Mouse (Mus musculus) lung, adult 18-20 months (tissue): ENCODE results near the gene Padi6.

Experiments
- DNase-seq, 2 experiments: peaks; one replicate each; pipeline ENCODE4 v3.0.0; 2022; ENCODE audit warnings: mixed read lengths in 2 of 2

Gene Padi6

DNA sequence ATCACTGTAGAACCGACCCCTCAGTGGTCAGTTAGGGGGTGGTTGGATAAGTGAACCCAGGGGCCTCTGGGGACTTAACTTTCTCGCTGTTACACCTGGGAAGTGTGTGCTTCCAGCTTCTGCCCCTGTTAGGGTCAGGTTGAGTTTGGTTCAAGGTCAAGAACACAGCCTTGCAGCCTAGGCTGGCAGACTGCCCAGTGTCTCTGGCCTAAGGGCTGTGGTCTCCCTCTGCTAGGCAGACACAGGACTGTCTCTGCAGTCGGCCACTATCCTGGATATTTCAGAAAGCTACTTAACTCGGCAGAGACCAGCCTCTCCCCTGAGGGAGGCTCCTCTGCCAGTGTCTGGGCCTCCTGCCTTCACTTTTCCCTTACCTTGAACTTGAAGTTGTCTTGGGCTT is 38.3 kb downstream of the Padi6 start:
- no peak for DNase-seq

DNA sequence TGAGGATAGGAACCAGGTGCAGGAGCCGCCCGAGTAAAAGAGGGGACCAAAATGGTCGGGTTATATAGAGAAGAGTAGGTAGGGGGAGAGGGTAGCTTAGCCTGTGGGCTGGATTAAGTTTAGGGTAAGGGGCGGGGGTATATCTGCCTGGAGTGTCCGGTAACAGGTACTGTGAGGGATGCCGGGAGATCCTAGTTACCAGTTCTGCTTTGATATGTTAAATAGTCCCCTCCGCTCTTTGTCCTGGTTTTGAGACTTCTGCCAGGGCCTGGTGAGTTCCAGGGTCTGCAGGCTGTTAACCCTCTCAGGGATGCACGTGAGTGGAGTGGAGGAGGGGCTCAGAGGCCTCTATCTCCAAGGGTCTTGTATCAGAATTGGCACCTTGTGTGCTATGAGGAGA is 38.8 kb downstream of the Padi6 start:
- no peak for DNase-seq

DNA sequence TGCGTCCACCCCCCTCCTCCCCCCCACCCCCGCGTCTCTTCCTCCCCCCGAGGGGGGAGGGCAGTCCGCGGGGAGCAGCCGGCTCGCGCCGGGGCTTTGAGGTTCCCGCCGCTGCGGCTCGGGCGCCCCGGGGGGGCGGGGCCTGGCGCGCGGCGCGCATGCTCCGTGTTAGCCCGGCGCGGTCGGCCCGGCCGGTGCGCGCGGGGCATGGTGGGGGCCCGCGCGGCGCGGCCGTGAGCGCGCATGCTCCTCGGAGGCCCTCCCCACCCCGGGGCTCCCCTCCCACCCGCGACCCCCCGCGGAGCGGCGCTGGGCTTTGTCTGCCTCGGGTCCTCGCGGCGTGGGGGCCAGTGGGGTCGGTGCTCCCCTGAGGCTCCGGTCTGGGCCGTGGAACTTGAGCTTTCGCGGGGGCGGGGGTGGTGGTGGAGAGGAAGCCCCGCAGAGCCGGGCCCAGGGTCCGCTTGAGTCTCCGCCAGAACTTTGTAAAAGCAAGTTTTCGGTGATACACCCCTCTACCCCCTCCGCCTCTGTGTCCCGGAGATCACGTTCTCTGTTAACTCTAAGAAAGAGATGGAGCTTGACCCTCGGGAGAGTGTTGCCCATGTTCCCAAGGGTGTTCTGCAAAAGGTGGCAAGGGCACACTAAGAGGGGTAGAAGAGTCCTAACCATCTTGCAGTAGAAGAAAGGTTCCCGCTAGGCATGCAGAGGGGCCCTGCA is 39.7 kb downstream of the Padi6 start:
- peak; percentile 82 to 87 for DNase-seq

DNA sequence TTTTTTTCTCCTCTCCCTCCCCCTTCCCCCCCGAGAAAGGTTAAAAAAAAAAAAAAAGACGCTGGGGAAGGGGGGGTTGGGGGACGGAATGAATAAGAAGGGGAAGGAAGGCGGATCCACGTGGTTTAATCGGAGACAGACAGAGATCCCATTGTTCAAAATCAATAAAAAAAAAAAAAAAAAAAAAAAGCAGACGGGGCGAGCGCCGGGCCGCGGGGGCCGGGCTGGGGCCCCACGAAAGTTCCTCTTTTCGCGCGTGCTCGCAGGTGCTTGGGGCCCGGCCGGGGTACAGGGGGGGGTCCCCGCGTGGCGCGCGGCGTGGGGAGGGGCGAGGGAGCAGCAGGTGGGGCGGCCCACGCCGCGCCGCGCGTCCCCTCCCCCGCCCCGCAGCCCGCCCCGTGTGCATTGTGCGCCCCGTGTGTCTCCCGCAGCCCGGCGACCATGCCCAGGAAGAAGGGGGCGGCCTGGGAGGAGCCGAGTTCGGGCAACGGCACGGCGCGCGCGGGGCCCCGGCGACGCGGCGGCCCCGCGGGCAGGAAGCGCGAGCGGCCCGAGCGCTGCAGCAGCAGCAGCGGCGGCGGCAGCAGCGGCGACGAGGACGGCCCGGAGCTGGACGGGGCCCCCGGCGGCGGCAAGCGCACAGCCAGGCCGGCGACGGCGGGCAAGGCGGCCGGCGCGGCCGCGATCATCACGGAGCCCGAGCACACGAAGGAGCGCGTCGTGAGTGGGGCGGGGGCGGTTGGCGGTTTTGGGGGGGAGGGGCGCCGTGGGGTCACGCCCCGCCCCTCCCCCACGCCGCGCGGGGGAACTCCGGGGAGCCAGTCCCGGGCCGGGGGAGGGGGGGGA is 40.5 kb downstream of the Padi6 start:
- DNase-seq, result peak in 1 of 2 experiments; percentile 33

DNA sequence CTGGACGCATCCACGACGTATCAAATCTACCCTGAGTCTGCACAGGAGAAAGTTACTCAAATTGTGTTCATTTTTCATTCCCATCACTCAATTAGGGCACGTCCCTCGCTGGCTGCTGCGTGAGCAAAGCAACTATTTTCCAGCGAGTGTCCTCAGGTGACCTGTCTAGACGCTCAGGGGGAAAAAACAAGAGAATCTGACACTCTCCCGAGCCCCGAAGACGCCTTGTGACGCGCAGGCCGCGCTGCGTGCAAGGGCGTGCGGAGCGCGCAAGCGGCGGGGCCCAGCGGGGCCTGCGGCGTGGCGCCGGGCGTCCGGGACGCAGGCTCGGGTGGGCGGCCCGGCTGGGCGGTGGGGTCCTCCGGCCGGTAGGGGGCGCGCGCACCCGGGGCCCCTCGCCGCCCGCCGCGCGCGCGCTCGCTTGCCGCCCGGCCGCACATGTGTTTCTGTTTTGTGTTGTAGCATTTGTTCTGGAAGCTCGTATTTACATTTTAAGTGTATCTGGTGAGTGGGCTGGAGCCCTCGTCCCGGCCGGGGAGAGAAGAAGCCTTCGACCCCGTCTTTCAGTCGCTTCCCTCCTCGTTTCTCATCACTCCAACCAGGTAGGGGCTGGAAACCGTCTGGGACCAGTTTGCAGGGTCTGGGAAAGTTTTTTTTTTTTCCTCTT is 41.3 kb downstream of the Padi6 start:
- DNase-seq, result peak; percentile 71 to 72

DNA sequence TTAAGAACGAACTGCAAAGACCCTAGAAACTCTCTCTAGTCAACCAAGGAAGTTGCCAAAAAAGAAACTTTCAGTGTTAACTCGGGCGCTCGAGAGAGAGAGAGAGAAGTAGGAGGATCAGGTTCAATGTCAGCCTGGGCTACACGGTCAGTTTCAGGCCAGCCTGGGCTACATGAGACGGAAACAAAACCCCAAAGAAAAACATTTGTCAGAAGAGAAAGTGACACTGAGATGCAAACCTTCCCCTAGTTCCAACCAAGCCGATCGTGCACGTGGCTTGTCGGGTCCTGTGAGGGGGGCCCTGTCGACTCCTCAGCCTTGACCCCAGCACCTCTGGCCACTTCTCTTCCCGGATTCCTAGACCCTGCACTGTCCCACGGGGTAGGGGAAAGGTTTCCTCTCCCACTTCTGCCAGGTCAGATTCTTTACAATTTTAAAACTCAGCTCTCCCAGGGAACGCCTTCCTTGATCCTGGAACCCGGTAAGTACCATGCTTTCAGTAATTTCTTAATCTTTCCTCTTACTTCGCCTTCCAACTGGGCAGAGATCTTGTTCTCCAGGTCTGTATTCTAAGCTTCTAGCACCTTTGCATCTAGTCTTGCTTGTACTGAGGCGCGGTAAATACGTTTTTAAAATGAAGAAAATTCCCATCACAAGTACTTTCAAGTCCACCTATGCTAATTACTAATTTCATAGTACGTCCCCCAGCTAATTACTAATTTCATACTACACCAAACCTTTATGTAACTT is 42.0 kb downstream of the Padi6 start, which contains the start of gene Rcc2:
Gene Rcc2 (plus strand): TSS at position 273 of the 750 bp plus-strand sequence.
- no peak for DNase-seq

DNA sequence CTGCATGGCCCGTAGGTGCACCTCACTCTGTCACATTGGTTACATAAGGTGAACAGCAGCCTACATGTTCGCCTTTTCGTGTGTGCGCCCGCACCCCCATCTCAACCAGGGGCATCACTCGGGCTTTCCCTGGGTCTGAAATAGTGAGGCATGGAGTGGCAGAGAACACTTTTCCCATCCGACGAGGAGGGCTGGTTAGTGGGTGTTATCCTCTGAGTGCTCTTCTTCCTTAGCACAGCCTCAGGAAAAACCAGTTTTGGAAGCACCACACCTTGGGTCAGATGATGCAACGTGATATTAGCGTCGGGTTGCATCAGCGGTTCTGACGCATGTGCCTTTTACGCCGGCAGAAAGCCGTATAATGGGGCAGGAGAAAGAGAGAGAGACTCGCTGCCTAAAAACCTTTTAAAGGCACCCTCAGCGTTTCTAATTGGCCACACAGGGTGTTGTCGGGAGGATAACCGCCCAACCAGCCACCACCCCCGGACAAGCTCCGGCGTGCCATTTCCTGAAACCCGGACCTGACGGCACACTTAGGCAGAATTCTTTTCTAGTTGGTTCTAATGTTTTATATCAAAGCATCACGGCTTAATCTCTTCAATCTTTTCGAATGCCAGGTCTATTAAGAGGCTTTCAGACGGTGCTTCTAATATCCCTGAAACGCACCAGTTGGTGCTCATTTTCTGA is 42.9 kb downstream of the Padi6 start:
- DNase-seq, result peak; percentile 85 to 90

DNA sequence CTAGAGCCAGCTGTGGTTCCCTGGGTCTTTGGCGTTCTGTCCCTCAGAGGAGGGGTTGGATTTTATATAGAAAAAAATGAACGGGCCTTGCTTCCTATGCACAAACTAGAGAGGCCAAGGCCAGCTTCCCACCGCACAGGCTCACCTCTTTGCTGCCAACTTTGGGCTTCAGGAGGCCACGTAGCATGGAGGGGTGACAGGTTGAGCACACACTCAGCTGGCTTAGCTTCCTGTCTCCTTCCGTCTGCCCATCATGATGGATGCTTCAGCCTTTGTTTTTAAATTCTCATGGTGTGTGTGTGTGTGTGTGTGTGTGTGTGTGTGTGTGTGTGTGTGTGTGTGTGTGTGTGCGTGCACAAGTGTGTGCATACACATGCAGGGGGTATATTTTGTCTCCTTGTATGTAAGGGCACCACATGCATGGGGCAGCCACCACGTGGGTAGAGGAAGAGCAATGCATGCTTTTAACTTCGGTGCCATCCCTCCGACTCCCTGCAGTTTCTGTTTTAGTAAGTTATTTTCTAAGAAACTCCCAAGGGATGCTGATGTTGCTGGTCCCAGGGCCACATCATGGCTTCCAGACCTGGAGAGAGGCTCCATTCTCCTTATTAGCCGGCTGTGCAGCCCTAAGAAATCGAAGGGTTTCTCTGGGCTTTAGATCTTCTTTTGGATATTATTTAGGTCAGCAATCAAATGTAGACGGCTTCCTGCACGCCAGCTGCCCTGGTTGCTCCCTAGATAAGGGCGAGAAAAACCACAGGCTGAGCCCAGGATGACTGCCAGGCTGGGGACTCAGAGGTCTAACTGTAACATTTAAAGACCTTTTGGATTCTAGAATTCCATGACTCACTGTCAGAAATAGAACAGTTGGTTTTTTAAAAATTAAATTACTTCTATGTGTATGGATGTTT is 46.5 kb downstream of the Padi6 start:
- DNase-seq, result no peak

DNA sequence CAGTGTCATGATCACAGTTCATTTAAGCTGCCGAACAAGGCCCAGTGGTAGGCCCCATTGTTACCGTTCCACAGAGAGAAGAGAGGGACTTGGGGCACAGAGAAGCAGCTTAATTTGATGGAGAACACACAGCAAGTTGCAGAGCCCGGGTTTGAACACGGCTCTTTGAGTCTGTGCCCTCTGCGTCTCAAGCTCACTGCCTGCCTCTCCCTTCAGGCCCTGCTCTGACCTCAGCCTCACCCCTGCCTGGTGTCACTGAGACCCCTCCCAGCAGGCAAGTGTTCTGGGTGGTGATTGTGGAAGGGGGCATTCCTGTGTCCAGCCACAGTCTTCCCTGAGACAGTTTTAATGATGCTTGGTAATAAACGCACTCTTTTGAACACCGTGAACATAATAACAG is 47.3 kb downstream of the Padi6 start:
- no peak for DNase-seq

DNA sequence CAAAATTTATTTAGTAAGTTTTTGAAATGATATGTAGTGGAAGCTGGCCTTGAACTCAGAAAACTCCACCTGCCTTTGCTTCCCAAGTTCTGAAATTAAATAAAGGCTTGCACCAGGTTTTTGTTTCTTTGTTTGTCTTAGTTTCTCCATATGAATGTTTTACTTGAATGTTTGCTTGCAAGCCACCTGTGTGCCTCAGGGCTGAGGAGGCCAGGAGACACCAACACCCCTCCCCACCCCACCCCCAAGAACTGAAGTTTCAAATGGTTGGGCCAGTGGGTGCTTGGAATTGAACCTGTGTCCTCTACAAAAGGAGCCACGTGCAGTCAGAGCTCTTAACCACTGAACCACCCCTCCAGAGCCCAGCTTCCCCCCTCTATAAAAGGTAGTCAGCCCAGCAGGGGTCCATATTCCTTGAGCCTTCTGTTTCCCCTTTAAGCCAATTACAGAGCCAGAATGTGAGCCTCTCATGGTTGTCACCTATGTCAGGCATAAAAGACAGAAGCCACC is 47.8 kb downstream of the Padi6 start:
- DNase-seq, result no peak

DNA sequence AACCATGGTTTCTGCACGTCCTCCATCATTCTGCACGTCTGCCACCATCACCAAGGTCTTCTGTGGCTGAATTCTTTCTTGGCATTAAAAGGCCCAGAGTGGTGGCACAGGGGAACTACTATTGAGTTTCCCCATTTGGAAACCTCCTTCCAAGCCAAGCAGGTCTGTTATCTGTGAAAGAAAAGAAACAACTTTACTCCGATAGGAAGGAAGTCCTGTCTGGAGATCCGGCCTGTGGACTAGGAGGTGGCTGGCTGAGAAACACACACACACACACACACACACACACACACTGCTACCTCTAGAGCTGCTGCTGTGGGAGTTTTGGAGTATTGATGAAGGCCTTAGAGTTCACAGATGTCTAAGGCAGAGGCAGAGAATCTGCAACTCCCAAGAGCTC is 48.9 kb downstream of the Padi6 start:
- DNase-seq, result no peak

DNA sequence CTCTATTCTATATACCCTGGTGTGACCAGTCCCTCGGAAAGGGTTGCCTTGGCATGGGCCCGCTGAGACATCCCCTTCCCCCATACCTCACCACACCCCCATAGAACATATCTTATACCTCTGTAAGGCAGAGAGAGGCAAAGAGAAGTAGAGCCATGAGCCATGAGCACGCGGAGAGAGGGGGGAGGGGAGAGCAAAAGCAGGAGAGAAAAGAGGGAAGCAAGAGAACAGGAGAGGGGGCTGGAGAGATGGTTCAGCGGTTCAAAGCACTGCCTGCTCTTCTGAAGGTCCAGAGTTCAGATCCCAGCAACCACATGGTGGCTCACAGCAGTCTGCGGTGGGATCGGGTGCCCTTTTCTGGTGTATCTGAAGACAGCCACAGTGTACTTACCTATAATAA is 51.0 kb downstream of the Padi6 start:
- DNase-seq, result no peak

DNA sequence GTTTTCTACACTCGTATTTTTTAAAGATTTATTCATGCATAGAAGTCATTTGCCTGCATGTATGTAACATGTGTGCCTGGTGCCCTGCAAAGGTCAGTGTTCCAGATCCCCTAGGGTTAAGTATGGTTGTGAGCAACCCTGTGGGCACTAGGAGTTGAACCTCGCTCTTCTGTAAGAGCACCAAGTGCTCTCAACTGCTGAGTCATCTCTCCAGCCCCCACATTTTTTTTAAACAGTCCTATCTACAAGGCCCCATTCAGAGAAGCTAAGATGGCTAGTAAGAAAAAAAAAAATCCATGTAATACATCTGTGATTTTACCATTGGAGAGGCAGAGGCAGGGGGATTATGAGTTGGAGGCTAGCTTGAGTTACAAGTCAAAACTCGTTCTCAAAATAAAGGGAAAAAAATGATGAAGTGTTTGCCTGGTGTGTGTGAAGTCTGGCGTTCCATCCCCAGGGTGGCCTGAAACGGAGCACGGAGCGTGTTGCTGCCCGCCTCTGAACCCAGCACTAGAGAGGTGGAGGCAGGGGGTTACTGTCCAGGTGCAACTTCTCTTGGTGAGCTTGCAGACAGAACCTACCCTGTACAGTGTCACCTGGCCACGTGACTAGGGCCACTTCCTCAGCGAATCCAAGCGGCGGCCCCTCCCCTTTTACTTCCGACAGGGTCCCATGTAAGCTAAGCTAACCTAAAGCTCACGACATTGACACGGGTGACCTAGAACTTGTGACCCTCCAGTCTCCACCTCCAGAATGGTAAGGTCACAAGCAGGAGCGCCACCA is 52.4 kb downstream of the Padi6 start:
- no peak for DNase-seq

DNA sequence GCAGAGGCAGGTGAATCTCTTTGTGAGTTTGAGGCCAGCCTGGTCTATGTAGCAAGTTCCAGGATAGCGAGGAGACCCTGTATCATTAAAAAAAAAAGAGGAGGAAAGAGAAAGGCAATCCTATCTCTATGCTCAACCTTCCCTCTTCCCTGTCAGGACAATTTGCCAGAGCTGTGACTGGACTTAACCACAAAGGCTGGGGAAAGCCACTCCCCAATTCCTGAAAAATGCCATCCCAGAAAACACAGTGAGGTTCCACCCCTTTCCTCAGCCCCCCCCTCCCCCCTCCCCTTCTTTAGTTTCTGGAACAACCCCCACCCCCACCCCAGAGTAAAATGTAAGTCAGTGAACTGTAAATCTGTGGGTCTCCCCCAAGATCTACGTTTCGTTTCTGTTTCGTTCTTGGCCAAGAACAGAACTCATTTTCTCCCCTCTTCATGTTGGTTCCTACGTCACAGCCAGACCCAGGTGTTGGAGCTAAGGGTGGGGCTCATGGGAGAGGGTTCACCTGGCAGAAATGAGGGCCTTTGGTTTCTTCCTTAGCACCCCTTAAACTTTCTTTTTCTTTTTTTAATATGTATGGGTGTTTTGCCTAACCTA is 53.5 kb downstream of the Padi6 start:
- DNase-seq, result no peak

DNA sequence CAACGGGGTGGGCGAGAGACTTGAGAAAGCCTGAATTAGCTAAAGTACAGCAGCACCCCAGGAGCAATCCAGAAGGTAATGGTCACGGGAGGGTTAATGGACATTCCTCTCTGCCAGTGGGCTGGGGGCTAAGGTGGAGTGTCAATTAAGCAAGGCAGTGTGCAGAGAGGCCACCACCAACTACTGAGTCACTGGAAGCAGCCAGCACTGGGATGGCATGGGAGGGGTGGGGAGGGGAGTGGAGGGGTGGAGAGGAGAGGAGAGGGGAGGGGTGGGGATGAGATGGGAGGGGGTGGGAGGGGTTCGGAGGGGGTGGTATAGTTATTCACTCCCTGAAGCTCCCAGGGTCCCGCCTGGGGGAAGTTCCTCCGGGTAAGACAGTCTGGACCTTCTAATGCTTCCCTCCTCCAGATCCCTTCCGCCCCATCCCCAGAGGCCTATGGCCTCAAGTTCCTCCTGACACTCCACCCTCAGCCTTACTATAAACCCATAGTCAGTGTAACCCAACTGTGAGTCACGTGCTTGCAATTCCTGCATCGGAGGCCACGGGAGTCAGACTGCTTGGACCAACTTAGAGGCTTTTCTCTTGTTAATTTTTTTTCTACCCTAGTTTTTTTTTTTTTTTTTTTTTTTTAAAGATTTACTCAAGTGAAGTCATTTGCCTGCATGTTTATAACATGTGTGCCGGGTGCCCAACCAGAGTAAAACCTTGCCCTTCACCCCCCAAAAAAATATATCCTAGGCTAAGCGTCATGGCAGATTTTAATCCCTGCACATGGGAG is 54.2 kb downstream of the Padi6 start:
- no peak for DNase-seq

DNA sequence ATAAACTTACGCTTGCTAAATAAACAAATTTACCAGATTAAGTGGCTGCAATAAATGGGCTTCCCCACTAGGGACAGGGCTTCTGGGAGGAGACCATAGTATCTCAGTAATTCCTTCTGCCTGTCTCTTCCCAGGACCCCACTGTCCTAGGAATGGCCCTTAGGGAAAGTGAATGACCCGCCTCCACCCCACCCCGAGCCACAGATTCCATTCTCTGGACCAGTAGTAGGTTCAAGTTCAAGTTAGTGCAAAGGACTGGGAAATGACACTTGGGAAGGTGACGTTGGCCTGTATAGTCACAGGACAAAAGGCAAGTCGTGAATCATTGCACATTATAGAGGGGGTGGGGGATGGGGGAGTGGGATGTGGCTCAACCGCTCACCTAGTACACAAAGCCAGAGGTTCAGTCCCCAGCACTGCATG is 57.6 kb downstream of the Padi6 start:
- DNase-seq, result no peak

DNA sequence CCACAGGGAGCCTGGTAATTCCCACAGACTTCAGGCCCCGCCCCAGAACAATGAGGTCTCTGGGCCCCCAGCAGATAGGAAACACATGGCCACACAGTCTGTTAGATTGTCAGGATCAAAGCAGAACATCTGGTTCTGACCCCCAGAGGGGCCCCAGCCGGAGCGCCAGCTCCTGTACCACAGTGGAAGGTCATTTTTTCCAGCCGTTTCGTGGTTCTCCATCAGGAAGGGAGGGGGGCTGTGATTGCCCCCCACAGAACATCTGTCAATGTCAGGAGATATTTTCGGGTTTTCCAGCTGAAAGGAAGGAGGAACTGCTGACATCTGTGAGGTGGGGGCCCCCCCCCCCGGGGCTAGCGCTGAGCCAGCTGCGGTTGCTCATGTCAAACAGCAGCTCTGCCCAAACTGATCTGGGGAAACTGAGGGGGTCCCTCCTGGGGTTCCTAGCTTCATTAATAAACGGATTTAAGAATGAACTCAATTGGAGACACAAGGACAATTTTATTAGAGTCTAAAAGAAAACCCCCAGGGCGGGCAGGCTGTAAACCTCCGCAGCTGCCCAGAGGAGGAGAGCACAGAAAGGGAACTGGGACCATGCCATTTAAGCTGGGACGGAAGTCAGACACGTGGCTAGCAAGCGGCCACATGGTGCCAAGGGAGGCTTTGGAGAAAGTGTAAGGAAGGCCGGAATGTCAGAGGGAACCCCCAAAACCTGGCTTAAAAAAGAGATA is 58.1 kb downstream of the Padi6 start:
- DNase-seq, result peak in 1 of 2 experiments; percentile 45

DNA sequence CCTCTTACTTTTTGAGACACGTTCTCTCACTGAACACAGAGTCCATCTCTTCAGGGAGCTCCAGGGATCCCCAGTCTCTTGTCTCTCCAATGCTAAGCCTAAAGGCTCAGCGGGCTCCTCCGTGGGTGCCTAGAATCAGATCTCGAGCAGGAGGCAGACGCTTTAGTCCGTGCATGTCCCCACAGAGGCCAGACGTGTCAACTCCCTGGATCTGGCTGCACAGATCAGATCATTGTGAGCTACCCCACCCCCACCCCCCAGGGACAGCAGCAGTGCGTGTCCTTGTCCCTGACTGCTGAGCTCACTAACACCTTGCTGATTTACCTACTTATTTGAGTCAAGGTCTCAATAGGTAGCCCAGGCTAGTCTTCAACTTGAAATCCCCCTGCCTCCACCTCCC is 58.8 kb downstream of the Padi6 start:
- no peak for DNase-seq
